Mouse (Mus musculus) heart, embryonic 10.5 days (tissue): ENCODE results near the gene Agrn. TPM values are rescaled to one million over a fixed set of nuclear protein-coding genes. Genes with fewer than 3 reads are reported as not detected.

Experiments
- DNase-seq: peaks from one replicate; pipeline ENCODE4 v3.0.0-alpha.2; 2017; ENCODE audit warnings: low spot score
- H3K27ac ChIP-seq: fragments of 300-500 bp; sonication (generic); 2 replicates; pipeline ENCODE4 v1.5.1; 2016; ENCODE audit warnings: mild to moderate bottlenecking
- H3K27me3 ChIP-seq: fragments of 300-500 bp; sonication (generic); 2 replicates; pipeline ENCODE4 v1.6.1; 2016; ENCODE audit warnings: mild to moderate bottlenecking; ENCODE audit not compliant: poor library complexity, insufficient read depth, severe bottlenecking
- H3K36me3 ChIP-seq: fragments of 300-500 bp; sonication (generic); 2 replicates; pipeline ENCODE4 v1.6.1; 2016; ENCODE audit warnings: mild to moderate bottlenecking, moderate library complexity
- H3K4me1 ChIP-seq: fragments of 300-500 bp; sonication (generic); 2 replicates; pipeline ENCODE4 v1.6.1; 2016; ENCODE audit warnings: mild to moderate bottlenecking
- H3K4me3 ChIP-seq: fragments of 300-500 bp; sonication (generic); 2 replicates; pipeline ENCODE4 v1.5.1; 2016; ENCODE audit warnings: mild to moderate bottlenecking, moderate library complexity
- H3K9me3 ChIP-seq: fragments of 300-500 bp; sonication (generic); 2 replicates; pipeline ENCODE4 v1.6.1; 2016; ENCODE audit warnings: mild to moderate bottlenecking, moderate library complexity
- WGBS: fragments of 180-500 bp; shearing (Covaris S2); methylation state at CpG from one replicate; pipeline ENCODE4 v1.1.7; 2016; 5-methylcytosine and 5-hydroxymethylcytosine counted together
- polyA plus RNA-seq: library from polyadenylated mRNA; unstranded; fragments of >200 nt; fragmentation: Nextera tagmentation; extraction: Ambion mirVana; gene quantifications from 2 replicates; pipeline ENCODE4 v1.2.1, GENCODE M21; 2016

Agrn gene
- polyA plus RNA-seq, 1 experiment from 2014 or later: 51.3 TPM

- Histone ChIP-seq H3K4me3 (no peak overlapping the region), H3K4me1 (peaks cover 22% of the 10 kb centered on the region), H3K9me3 (no peaks in the 10 kb centered on the region), H3K27me3 (0 out of 2 replicates have a peak, but pooled peaks cover 7% of the 10 kb centered on the region), H3K36me3 (0 out of 2 replicates have a peak, but pooled peaks cover 2% of the 10 kb centered on the region), H3K27ac (peak overlapping the region; percentile 72; the same call in 1 of the 2 replicates)
- no peak for DNase-seq
- WGBS: 59% methylated on average over 16 of the region's 16 CpGs
Measured at GRCm38 (mm10) chr4:156217022-156217669, 19.9 kb upstream of the Agrn start.

- Histone ChIP-seq H3K27me3 (0 out of 2 replicates have a peak, but pooled peaks cover 7% of the 10 kb centered on the region), H3K4me3 (no peak overlapping the region), H3K4me1 (peaks cover 22% of the 10 kb centered on the region), H3K9me3 (no peaks in the 10 kb centered on the region), H3K27ac (peak overlapping the region; percentile 24), H3K36me3 (no peaks in the 10 kb centered on the region)
- 86% methylated on average over 2 of the region's 2 CpGs for WGBS
- no peak for DNase-seq
Measured at GRCm38 (mm10) chr4:156216196-156216595, 18.9 kb upstream of the Agrn start.

GRCm38 (mm10) chr4:156215649-156216048 lies 18.4 kb upstream of the Agrn start, which contains the start of gene Perm1:
Gene Perm1, plus strand, starts transcription at chr4:156215868.
- no peak within 1 kb of the TSS for H3K4me3 ChIP-seq
- 0 out of 2 replicates have a peak, but pooled peaks cover 7% of the 10 kb centered on the region for H3K27me3 ChIP-seq
- DNase-seq: no peak
- 62% methylated on average over 4 of the region's 4 CpGs for WGBS
- H3K27ac ChIP-seq: peak within 1 kb of the TSS; percentile 72
- no peaks in the 10 kb centered on the region for H3K36me3 ChIP-seq
- H3K4me1 ChIP-seq: peaks cover 22% of the 10 kb centered on the region
- no peaks in the 10 kb centered on the region for H3K9me3 ChIP-seq

GRCm38 (mm10) chr4:156213134-156213533 lies 15.8 kb upstream of the Agrn start:
- no peak overlapping the region for H3K4me3 ChIP-seq
- peaks cover 22% of the 10 kb centered on the region for H3K4me1 ChIP-seq
- no peaks in the 10 kb centered on the region for H3K27me3 ChIP-seq
- no peak for DNase-seq
- H3K36me3 ChIP-seq: no peaks in the 10 kb centered on the region
- no peaks in the 10 kb centered on the region for H3K9me3 ChIP-seq
- H3K27ac ChIP-seq: no peak overlapping the region
- whole genome bisulfite sequencing: 89% methylated on average over 13 of the region's 13 CpGs

GRCm38 (mm10) chr4:156209963-156210635 lies 12.8 kb upstream of the Agrn start:
- 66% methylated on average over 13 of the region's 13 CpGs for WGBS
- Histone ChIP-seq H3K4me1 (no peaks in the 10 kb centered on the region), H3K9me3 (no peaks in the 10 kb centered on the region), H3K27ac (no peak overlapping the region), H3K4me3 (no peak overlapping the region), H3K36me3 (no peaks in the 10 kb centered on the region), H3K27me3 (0 out of 2 replicates have a peak, but pooled peaks cover 3% of the 10 kb centered on the region)
- no peak for DNase-seq

- no peaks in the 10 kb centered on the region for H3K9me3 ChIP-seq
- H3K27ac ChIP-seq: no peak overlapping the region
- peaks cover 7% of the 10 kb centered on the region for H3K4me1 ChIP-seq
- DNase-seq: no peak
- no peaks in the 10 kb centered on the region for H3K36me3 ChIP-seq
- no peak overlapping the region for H3K4me3 ChIP-seq
- H3K27me3 ChIP-seq: peaks cover 12% of the 10 kb centered on the region
- WGBS: 86% methylated on average over 4 of the region's 4 CpGs
Measured at GRCm38 (mm10) chr4:156208872-156209271, 11.6 kb upstream of the Agrn start.

GRCm38 (mm10) chr4:156203413-156204131 lies 6.3 kb upstream of the Agrn start:
- under 1% methylated on average over 49 of the region's 49 CpGs for WGBS
- peak overlapping the region; percentile 76 for H3K4me3 ChIP-seq
- H3K4me1 ChIP-seq: peaks cover 22% of the 10 kb centered on the region
- DNase-seq: peak; percentile 86
- H3K27ac ChIP-seq: peak overlapping the region; percentile 89
- no peaks in the 10 kb centered on the region for H3K9me3 ChIP-seq
- peaks cover 20% of the 10 kb centered on the region for H3K27me3 ChIP-seq
- no peaks in the 10 kb centered on the region for H3K36me3 ChIP-seq

GRCm38 (mm10) chr4:156203001-156203412 lies 5.7 kb upstream of the Agrn start, which contains the start of gene AW011738:
Gene AW011738, plus strand, starts transcription at chr4:156203304.
- DNase-seq: peak; percentile 93
- Histone ChIP-seq H3K4me1 (peaks cover 22% of the 10 kb centered on the region), H3K27ac (peak within 1 kb of the TSS; percentile 89), H3K9me3 (no peaks in the 10 kb centered on the region), H3K27me3 (peaks cover 20% of the 10 kb centered on the region), H3K4me3 (peak within 1 kb of the TSS; percentile 76), H3K36me3 (no peaks in the 10 kb centered on the region)
- under 1% methylated on average over 33 of the region's 39 CpGs for WGBS

- peak overlapping the region; percentile 76 for H3K4me3 ChIP-seq
- 15% methylated on average over 12 of the region's 12 CpGs for WGBS
- H3K27me3 ChIP-seq: peaks cover 20% of the 10 kb centered on the region
- H3K4me1 ChIP-seq: peaks cover 22% of the 10 kb centered on the region
- peak overlapping the region; percentile 89 for H3K27ac ChIP-seq
- no peaks in the 10 kb centered on the region for H3K9me3 ChIP-seq
- peak; percentile 89 for DNase-seq
- H3K36me3 ChIP-seq: no peaks in the 10 kb centered on the region
Measured at GRCm38 (mm10) chr4:156202462-156202893, 5.2 kb upstream of the Agrn start.

GRCm38 (mm10) chr4:156200623-156201475 lies 3.6 kb upstream of the Agrn start, which contains the start of gene Isg15:
Gene Isg15, minus strand, starts transcription at chr4:156200818.
- Histone ChIP-seq H3K9me3 (no peaks in the 10 kb centered on the region), H3K4me3 (no peak within 1 kb of the TSS), H3K4me1 (peaks cover 33% of the 10 kb centered on the region), H3K36me3 (no peaks in the 10 kb centered on the region), H3K27ac (no peak within 1 kb of the TSS), H3K27me3 (peaks cover 20% of the 10 kb centered on the region)
- no peak for DNase-seq
- WGBS: 58% methylated on average over 10 of the region's 10 CpGs

GRCm38 (mm10) chr4:156197829-156198205 lies 529 bp upstream of the Agrn start:
- whole genome bisulfite sequencing: under 1% methylated on average over 26 of the region's 26 CpGs
- Histone ChIP-seq H3K4me1 (peaks cover 50% of the 10 kb centered on the region), H3K4me3 (peak overlapping the region; percentile 94), H3K9me3 (no peaks in the 10 kb centered on the region), H3K36me3 (peaks cover 18% of the 10 kb centered on the region), H3K27ac (peak overlapping the region; percentile 96), H3K27me3 (no peaks in the 10 kb centered on the region)
- peak; percentile 97 for DNase-seq
